Mouse (Mus musculus): ENCODE results near the gene Oas3. TPM values are rescaled to one million over a fixed set of nuclear protein-coding genes. Genes with fewer than 3 reads are reported as not detected.

The Oas3 gene
- total and polyA plus RNA-seq, 3 experiments: 0.05 to 0.94 (median 0.07) TPM

DNA sequence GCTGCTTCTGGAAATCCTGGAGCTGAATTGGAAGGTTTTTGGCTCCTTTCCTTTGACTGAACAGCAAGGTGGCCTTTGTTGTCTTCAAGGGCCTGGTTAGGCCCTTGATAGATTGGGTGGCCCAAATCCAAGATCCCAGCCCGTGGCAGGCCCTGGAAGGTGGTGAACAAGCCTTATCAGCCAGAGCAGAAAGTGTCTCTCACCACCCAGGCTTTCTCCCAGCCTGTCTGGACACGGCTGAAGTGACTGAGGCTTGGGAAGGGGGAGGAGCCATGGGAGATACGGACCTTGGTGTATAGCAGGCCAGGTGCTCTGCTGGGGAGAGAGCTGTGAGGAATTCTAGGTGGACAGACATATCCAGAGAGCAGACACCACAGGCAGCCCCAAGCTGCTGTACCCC is 8.1 kb downstream of the Oas3 start:
- H3K9ac ChIP-seq (ENCODE audit: low read depth, low read length): no peak overlapping the region
- no peaks in the 10 kb centered on the region for H3K79me2 ChIP-seq (replicated peaks; ENCODE audit: control insufficient read depth, insufficient read depth, low read length)
- no peak overlapping the region for H3K27ac ChIP-seq
- no peaks in the 10 kb centered on the region for H3K27me3 ChIP-seq (ENCODE audit: control insufficient read depth, insufficient read depth, low read length)
- TF ChIP-seq EP300 (IDR thresholded peaks at IDR 0.05; ENCODE audit: insufficient read depth, low read depth, low read length) (no peak), POLR2A (IDR thresholded peaks at IDR 0.05; ENCODE audit: insufficient read depth, low read depth, low read length) (no peak), CTCF (IDR thresholded peaks at IDR 0.05) (no peak)
- H3K36me3 ChIP-seq (ENCODE audit: control insufficient read depth, insufficient read depth, low read length): no peaks in the 10 kb centered on the region
- intact Hi-C loops (cut with DNase I): no loop called here
- H3K4me1 ChIP-seq (ENCODE audit: control insufficient read depth, insufficient read depth, low read length): no peaks in the 10 kb centered on the region
- WGBS: 38% methylated on average over 3 of the region's 3 CpGs
- DNase-seq: no peak
- H3K4me3 ChIP-seq: no peak overlapping the region

DNA sequence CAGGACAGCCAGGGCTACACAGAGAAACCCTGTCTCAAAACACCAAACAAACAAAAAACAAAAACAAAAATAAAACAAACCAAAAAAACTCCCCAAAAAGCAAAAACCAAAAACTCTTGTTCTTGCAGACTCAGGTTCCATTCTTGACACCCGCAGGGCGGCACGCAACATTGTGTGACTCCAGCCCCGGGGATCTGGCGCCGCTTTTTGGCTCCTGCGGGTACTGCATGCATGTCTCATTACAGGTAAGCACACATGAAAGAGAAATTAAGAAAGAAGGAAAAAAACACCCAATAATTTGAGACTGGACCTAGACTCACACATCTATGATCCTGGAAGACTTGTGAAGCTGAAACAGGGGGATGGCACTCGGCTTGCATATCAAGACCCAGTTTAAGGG is 12.5 kb downstream of the Oas3 start:
- Histone ChIP-seq H3K4me3 (no peak overlapping the region), H3K79me2 (replicated peaks; ENCODE audit: control insufficient read depth, insufficient read depth, low read length) (no peaks in the 10 kb centered on the region), H3K27me3 (ENCODE audit: control insufficient read depth, insufficient read depth, low read length) (no peaks in the 10 kb centered on the region), H3K4me1 (ENCODE audit: control insufficient read depth, insufficient read depth, low read length) (no peaks in the 10 kb centered on the region), H3K36me3 (ENCODE audit: control insufficient read depth, insufficient read depth, low read length) (no peaks in the 10 kb centered on the region), H3K9ac (ENCODE audit: low read depth, low read length) (no peak overlapping the region), H3K27ac (no peak overlapping the region)
- no peak for TF ChIP-seq EP300 (IDR thresholded peaks at IDR 0.05; ENCODE audit: insufficient read depth, low read depth, low read length)
- no peak for TF ChIP-seq CTCF (IDR thresholded peaks at IDR 0.05)
- TF ChIP-seq POLR2A (IDR thresholded peaks at IDR 0.05; ENCODE audit: insufficient read depth, low read depth, low read length): no peak
- intact Hi-C loops (cut with DNase I): no loop called here
- DNase-seq: no peak
- WGBS: 63% methylated on average over 8 of the region's 8 CpGs

DNA sequence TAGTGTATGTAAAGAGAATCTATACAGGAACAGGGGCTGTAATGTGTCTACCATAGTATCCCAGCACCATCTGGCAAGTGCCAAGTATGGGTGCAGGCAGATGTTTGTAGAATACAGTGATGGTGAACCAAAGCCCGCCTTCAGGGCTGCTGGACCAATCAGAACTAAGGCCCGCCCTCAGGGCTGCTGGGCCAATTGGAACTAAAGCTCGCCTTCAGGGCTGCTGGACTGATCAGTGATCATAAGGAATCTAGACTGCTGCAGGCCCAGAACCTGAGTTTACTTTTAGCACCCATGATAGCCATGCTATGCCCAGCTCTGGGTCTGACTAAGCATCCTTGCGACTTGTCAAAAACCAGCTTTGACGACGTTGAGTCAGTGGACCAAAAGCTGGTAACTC is 15.6 kb downstream of the Oas3 start:
- TF ChIP-seq CTCF (IDR thresholded peaks at IDR 0.05) (no peak), EP300 (IDR thresholded peaks at IDR 0.05; ENCODE audit: insufficient read depth, low read depth, low read length) (no peak), POLR2A (IDR thresholded peaks at IDR 0.05; ENCODE audit: insufficient read depth, low read depth, low read length) (no peak)
- Histone ChIP-seq H3K36me3 (ENCODE audit: control insufficient read depth, insufficient read depth, low read length) (no peaks in the 10 kb centered on the region), H3K4me3 (no peak overlapping the region), H3K79me2 (replicated peaks; ENCODE audit: control insufficient read depth, insufficient read depth, low read length) (no peaks in the 10 kb centered on the region), H3K4me1 (ENCODE audit: control insufficient read depth, insufficient read depth, low read length) (no peaks in the 10 kb centered on the region), H3K9ac (ENCODE audit: low read depth, low read length) (no peak overlapping the region; the same call in 1 of the 2 replicates), H3K27ac (no peak overlapping the region), H3K27me3 (ENCODE audit: control insufficient read depth, insufficient read depth, low read length) (no peaks in the 10 kb centered on the region)
- WGBS: 28% methylated on average over 6 of the region's 6 CpGs
- intact Hi-C loops (cut with DNase I): no loop called here
- DNase-seq: no peak

DNA sequence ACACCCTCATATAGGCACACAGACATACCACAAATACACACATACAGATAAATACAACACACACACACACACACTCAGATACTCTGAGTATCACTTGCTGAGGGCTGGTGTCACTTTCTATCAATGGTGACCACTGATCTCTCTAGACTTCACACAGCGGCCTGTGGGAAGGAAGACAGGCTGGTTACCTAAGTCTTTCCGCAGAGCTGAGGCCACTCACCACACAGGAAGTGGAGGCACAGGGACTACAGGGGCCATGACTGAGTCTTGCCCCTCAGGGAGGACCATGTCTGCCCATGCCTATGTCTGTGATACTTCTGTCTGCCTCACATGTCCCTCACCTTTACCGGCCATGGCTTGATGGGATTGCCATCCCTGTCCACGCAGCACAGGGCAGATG is 23.2 kb downstream of the Oas3 start:
- no peak overlapping the region for H3K9ac ChIP-seq (ENCODE audit: low read depth, low read length)
- H3K79me2 ChIP-seq (replicated peaks; ENCODE audit: control insufficient read depth, insufficient read depth, low read length): no peaks in the 10 kb centered on the region
- H3K4me3 ChIP-seq: no peak overlapping the region
- H3K27ac ChIP-seq: no peak overlapping the region
- DNase-seq: no peak
- intact Hi-C loops (cut with DNase I): no loop called here
- no peaks in the 10 kb centered on the region for H3K27me3 ChIP-seq (ENCODE audit: control insufficient read depth, insufficient read depth, low read length)
- H3K4me1 ChIP-seq (ENCODE audit: control insufficient read depth, insufficient read depth, low read length): peaks cover 2% of the 10 kb centered on the region; the same call in 1 of the 2 replicates
- 79% methylated on average over 4 of the region's 4 CpGs for WGBS
- H3K36me3 ChIP-seq (ENCODE audit: control insufficient read depth, insufficient read depth, low read length): no peaks in the 10 kb centered on the region
- TF ChIP-seq EP300 (IDR thresholded peaks at IDR 0.05; ENCODE audit: insufficient read depth, low read depth, low read length) (no peak), POLR2A (IDR thresholded peaks at IDR 0.05; ENCODE audit: insufficient read depth, low read depth, low read length) (no peak), CTCF (IDR thresholded peaks at IDR 0.05) (no peak)

DNA sequence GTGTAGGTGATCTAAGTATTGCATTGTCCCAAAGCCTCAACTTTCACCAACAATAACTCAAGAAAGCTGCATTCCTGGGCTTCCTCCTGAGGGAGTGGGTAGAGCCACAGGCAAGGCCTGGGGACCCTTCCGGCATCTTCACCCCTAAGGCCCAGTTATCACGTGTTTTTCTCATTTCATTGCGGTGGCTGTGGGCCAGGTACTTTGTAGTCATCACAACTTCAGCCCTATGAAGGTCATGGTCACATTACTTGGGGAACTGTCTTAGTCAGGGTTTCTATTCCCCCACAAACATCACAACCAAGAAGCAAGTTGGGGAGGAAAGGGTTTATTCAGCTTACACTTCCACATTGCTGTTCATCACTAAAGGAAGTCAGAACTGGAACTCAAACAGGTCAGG is 24.7 kb downstream of the Oas3 start:
- 65% methylated on average over 3 of the region's 3 CpGs for WGBS
- Histone ChIP-seq H3K4me3 (no peak overlapping the region), H3K27ac (no peak overlapping the region), H3K9ac (ENCODE audit: low read depth, low read length) (no peak overlapping the region), H3K27me3 (ENCODE audit: control insufficient read depth, insufficient read depth, low read length) (no peaks in the 10 kb centered on the region), H3K79me2 (replicated peaks; ENCODE audit: control insufficient read depth, insufficient read depth, low read length) (no peaks in the 10 kb centered on the region), H3K4me1 (ENCODE audit: control insufficient read depth, insufficient read depth, low read length) (peaks cover 2% of the 10 kb centered on the region; the same call in 1 of the 2 replicates), H3K36me3 (ENCODE audit: control insufficient read depth, insufficient read depth, low read length) (no peaks in the 10 kb centered on the region)
- TF ChIP-seq POLR2A (IDR thresholded peaks at IDR 0.05; ENCODE audit: insufficient read depth, low read depth, low read length) (no peak), EP300 (IDR thresholded peaks at IDR 0.05; ENCODE audit: insufficient read depth, low read depth, low read length) (no peak), CTCF (IDR thresholded peaks at IDR 0.05) (no peak)
- DNase-seq: no peak
- intact Hi-C loops (cut with DNase I): no loop called here

DNA sequence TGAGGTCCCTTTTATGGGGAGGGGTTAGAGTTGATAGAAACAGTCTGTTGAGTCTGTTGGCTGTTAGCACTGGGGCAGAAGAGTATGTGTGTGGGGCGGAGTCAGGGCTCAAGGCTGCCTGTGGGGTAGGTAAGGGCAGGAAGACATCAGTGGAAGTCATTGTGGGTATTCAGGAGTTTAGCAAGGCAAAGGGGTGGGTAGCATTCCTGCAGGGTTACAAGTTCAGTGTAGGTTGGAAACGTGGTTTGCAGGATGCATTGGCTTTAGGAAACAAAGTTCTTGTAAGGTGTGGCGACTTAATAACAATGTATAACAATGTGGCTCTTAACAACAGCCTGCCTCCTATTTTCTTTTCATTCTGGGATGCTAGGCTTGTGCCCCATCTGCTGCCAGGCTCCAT is 26.3 kb downstream of the Oas3 start:
- no peaks in the 10 kb centered on the region for H3K36me3 ChIP-seq (ENCODE audit: control insufficient read depth, insufficient read depth, low read length)
- no peak for DNase-seq
- no peaks in the 10 kb centered on the region for H3K27me3 ChIP-seq (ENCODE audit: control insufficient read depth, insufficient read depth, low read length)
- H3K4me1 ChIP-seq (ENCODE audit: control insufficient read depth, insufficient read depth, low read length): peaks cover 3% of the 10 kb centered on the region
- no peak overlapping the region for H3K4me3 ChIP-seq
- intact Hi-C loops (cut with DNase I): no loop called here
- WGBS: 77% methylated on average over 3 of the region's 3 CpGs
- TF ChIP-seq POLR2A (IDR thresholded peaks at IDR 0.05; ENCODE audit: insufficient read depth, low read depth, low read length): no peak
- TF ChIP-seq CTCF (IDR thresholded peaks at IDR 0.05): no peak
- H3K9ac ChIP-seq (ENCODE audit: low read depth, low read length): no peak overlapping the region
- H3K27ac ChIP-seq: no peak overlapping the region
- no peaks in the 10 kb centered on the region for H3K79me2 ChIP-seq (replicated peaks; ENCODE audit: control insufficient read depth, insufficient read depth, low read length)

All from heart, adult 2 months (tissue).